Mouse (Mus musculus) thymus, adult 2 months (tissue): ENCODE results near the gene Chst7. TPM values are rescaled to one million over a fixed set of nuclear protein-coding genes. Genes with fewer than 3 reads are reported as not detected.

Experiments
- DNase-seq: peaks from one replicate; pipeline ENCODE4 v3.0.0; 2021
- H3K27ac ChIP-seq: fragments of 200-500 bp; 2 replicates; pipeline ENCODE4 v1.5.1; 2012; ENCODE audit warnings: low read length, control low read depth; ENCODE audit not compliant: control insufficient read depth, insufficient read depth
- H3K27me3 ChIP-seq: fragments of 200-500 bp; 2 replicates; pipeline ENCODE4 v1.6.1; 2012; ENCODE audit warnings: mild to moderate bottlenecking, low read length, moderate library complexity, mixed read lengths; ENCODE audit not compliant: control insufficient read depth, insufficient read depth
- H3K36me3 ChIP-seq: fragments of 200-500 bp; 2 replicates; pipeline ENCODE4 v1.6.1; 2012; ENCODE audit warnings: mild to moderate bottlenecking, low read length, moderate library complexity; ENCODE audit not compliant: control insufficient read depth, insufficient read depth
- H3K4me1 ChIP-seq: fragments of 200-500 bp; replicated peaks from 2 replicates; pipeline ENCODE4 v1.6.1; 2012; ENCODE audit warnings: low read length; ENCODE audit not compliant: control insufficient read depth, insufficient read depth
- H3K4me3 ChIP-seq: fragments of 200-500 bp; 2 replicates; pipeline ENCODE4 v1.5.1; 2012; ENCODE audit warnings: mild to moderate bottlenecking, low read length, control low read depth, moderate library complexity; ENCODE audit not compliant: control insufficient read depth, insufficient read depth
- CTCF ChIP-seq: fragments of 200-500 bp; IDR thresholded peaks from 2 replicates; pipeline ENCODE4 v1.5.1; 2012; ENCODE audit warnings: mild to moderate bottlenecking, control low read depth, low read length, moderate library complexity, borderline replicate concordance; ENCODE audit not compliant: control insufficient read depth, poor library complexity, insufficient read depth; ENCODE audit errors: extremely low read depth
- POLR2A ChIP-seq: fragments of 200-500 bp; IDR thresholded peaks from 2 replicates; pipeline ENCODE4 v1.6.1; 2012; ENCODE audit warnings: mild to moderate bottlenecking, low read length, control low read depth, moderate library complexity; ENCODE audit not compliant: control insufficient read depth, poor library complexity, insufficient read depth; ENCODE audit errors: extremely low read depth
- WGBS: fragments of 180-500 bp; shearing (Covaris S2); methylation state at CpG from one replicate; pipeline ENCODE4 v1.1.7; 2018; 5-methylcytosine and 5-hydroxymethylcytosine counted together
- polyA plus RNA-seq: library from polyadenylated mRNA; depleted of rRNA; stranded (reverse); fragments of >200 nt; gene quantifications from 2 replicates; pipeline ENCODE4 v1.2.3, GENCODE M21; 2012; rRNA removed

Gene Chst7
- polyA plus RNA-seq, result 2.9 and 3.8 TPM in 2 replicates

GRCm38 (mm10) chrX:20059381-20059971 lies at the start of gene Chst7:
TSS of gene Chst7 (plus strand) at chrX:20059560.
- peak; percentile 2 for DNase-seq
- H3K27me3 ChIP-seq, result no peaks in the 10 kb centered on the region; the same call in 1 of the 2 replicates

DNA sequence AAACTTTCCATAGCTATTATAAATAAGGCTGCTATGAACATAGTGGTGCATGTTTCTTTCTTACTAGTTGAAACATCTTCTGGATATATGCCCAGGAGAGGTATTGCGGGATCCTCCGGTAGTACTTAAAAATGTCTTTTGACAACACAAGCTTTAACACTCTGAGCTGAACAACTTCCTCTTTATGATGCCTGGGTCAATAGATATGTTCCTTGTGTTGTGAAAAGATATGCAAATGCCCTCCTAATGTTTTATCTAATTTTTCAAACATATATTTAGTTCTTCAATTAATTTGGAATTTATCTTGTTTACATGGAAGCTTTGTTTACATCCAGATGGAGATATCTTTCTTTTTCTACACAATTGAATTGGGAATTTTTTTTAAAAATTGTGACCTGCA lies 47.1 kb upstream of the Chst7 start:
- WGBS, result 96% methylated on average over 2 of the region's 2 CpGs
- H3K27me3 ChIP-seq, result no peaks in the 10 kb centered on the region

More at GRCm38 (mm10) chrX:20059381-20059971, at the start of gene Chst7:
- no peaks in the 10 kb centered on the region; the same call in 1 of the 2 replicates for H3K4me1 ChIP-seq
- no peak within 1 kb of the TSS for H3K27ac ChIP-seq
- 2% methylated on average over 35 of the region's 40 CpGs for WGBS
- peak within 1 kb of the TSS; percentile 29 for H3K4me3 ChIP-seq
- no peaks in the 10 kb centered on the region for H3K36me3 ChIP-seq
- TF ChIP-seq CTCF, result no peak
- TF ChIP-seq POLR2A, result no peak

GRCm38 (mm10) chrX:20020942-20021341 lies 38.4 kb upstream of the Chst7 start:
- Histone ChIP-seq H3K4me3 (no peak overlapping the region), H3K36me3 (no peaks in the 10 kb centered on the region), H3K4me1 (no peaks in the 10 kb centered on the region), H3K27me3 (no peaks in the 10 kb centered on the region), H3K27ac (no peak overlapping the region)
- DNase-seq, result no peak
- WGBS, result 60% methylated on average over 2 of the region's 2 CpGs
- TF ChIP-seq POLR2A (no peak), CTCF (no peak)

More for the DNA sequence above, 47.1 kb upstream of the Chst7 start:
- DNase-seq, result no peak
- no peak for TF ChIP-seq CTCF
- Histone ChIP-seq H3K36me3 (no peaks in the 10 kb centered on the region), H3K4me1 (no peaks in the 10 kb centered on the region), H3K4me3 (no peak overlapping the region), H3K27ac (no peak overlapping the region)

- TF ChIP-seq CTCF (no peak), POLR2A (no peak)
- Histone ChIP-seq H3K4me1 (no peaks in the 10 kb centered on the region; the same call in 1 of the 2 replicates), H3K27ac (no peak overlapping the region), H3K36me3 (no peaks in the 10 kb centered on the region), H3K27me3 (no peaks in the 10 kb centered on the region; the same call in 1 of the 2 replicates), H3K4me3 (peak overlapping the region; percentile 29)
- 4% methylated on average over 60 of the region's 65 CpGs for WGBS
- DNase-seq, result no peak
Observed at GRCm38 (mm10) chrX:20060096-20060768, 872 bp downstream of the Chst7 start.

DNA sequence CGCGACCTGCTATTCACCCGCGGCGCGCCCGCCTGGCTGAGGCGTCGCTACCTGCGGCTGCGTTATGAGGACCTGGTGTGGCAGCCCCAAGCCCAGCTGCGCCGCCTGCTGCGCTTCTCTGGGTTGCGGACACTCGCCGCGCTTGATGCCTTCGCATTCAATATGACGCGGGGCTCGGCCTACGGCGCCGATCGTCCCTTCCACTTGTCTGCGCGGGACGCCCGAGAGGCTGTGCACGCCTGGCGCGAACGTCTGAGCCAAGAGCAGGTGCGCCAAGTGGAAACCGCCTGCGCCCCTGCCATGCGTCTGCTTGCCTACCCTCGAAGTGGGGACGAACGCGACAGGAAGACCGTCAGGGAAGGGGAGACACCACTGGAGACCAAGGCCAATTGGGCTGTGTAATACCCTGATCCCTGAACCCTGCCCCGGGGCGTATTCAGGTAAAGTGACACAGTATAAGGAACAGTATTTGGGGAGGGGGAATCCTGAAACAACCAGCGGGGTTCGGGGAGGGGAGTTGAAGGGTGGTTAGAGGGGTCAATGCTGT lies 1.5 kb downstream of the Chst7 start:
- DNase-seq, result no peak
- no peaks in the 10 kb centered on the region for H3K36me3 ChIP-seq
- peak overlapping the region; percentile 29; the same call in 1 of the 2 replicates for H3K4me3 ChIP-seq
- no peak overlapping the region for H3K27ac ChIP-seq
- no peaks in the 10 kb centered on the region; the same call in 1 of the 2 replicates for H3K27me3 ChIP-seq
- TF ChIP-seq POLR2A, result no peak
- TF ChIP-seq CTCF, result no peak
- 6% methylated on average over 47 of the region's 47 CpGs for WGBS
- no peaks in the 10 kb centered on the region; the same call in 1 of the 2 replicates for H3K4me1 ChIP-seq

DNA sequence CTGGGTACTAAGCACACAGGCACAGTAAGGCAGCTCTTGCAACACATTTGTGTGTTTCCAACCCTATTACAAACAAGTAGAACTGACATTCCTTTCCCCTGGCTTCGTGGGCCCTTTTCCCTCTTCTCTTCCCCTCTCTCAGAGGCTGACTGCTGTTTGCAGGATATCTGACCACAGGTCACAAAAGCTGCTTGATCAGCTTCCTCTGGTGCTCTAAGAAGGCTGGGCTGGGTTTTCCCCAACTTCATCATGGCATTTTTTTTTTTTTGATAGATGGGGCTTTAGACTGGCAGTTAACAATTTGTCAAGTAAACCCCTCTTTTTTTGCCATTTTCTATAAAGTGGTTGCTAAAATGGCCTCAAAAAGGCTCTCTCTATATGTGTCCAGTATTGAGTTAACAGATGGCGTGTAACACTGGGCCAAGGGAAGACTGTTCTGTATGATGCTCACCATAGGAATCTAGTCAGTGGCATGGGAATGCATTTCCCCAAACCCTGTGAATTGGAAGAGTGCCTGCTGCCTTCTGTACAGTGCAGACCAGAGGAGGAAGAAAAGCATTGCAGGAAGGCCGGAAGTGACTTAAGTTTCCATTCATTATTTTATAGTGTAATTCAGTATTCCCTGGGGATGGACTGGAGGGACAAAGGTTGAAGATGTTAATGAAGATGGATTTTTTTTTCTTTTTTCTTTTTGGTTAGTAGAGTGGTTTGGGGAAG lies 2.6 kb downstream of the Chst7 start:
- DNase-seq, result no peak
- Histone ChIP-seq H3K4me3 (no peak overlapping the region), H3K4me1 (no peaks in the 10 kb centered on the region; the same call in 1 of the 2 replicates), H3K27me3 (no peaks in the 10 kb centered on the region; the same call in 1 of the 2 replicates), H3K27ac (no peak overlapping the region), H3K36me3 (no peaks in the 10 kb centered on the region)
- TF ChIP-seq CTCF (no peak), POLR2A (no peak)
- WGBS, result 49% methylated on average over 3 of the region's 3 CpGs
